Mouse (Mus musculus): ENCODE data around the gene Lipc. TPM values are rescaled to one million over a fixed set of nuclear protein-coding genes. Genes with fewer than 3 reads are reported as not detected.
"Not testable (repeated sequence)": the region's sequence is repeated elsewhere in the genome, so short reads cannot be mapped to it uniquely, and the experiment has no call there.

The Lipc gene
- polyA plus RNA-seq, 1 experiment from 2014 or later, result not detected

- 79% methylated on average over 8 of the region's 8 CpGs for WGBS
- Histone ChIP-seq H3K27ac (peak overlapping the region; percentile 71; the same call in 1 of the 2 replicates), H3K9me3 (no peaks in the 10 kb centered on the region), H3K4me1 (replicated peaks) (peaks cover 20% of the 10 kb centered on the region), H3K36me3 (no peaks in the 10 kb centered on the region), H3K27me3 (ENCODE audit: insufficient read depth, poor library complexity, severe bottlenecking) (no peaks in the 10 kb centered on the region), H3K4me3 (no peak overlapping the region)
- DNase-seq (ENCODE audit: low spot score), result no peak
These were observed 88.0 kb downstream of the Lipc start for GRCm38 (mm10) chr9:70864039-70864438.

GRCm38 (mm10) chr9:70863299-70863698, 88.7 kb downstream of the Lipc start:
- 23% methylated on average over 8 of the region's 8 CpGs for WGBS
- Histone ChIP-seq H3K36me3 (no peaks in the 10 kb centered on the region), H3K4me1 (replicated peaks) (peaks cover 20% of the 10 kb centered on the region), H3K27ac (peak overlapping the region; percentile 71), H3K4me3 (no peak overlapping the region), H3K27me3 (ENCODE audit: insufficient read depth, poor library complexity, severe bottlenecking) (no peaks in the 10 kb centered on the region), H3K9me3 (no peaks in the 10 kb centered on the region)
- DNase-seq (ENCODE audit: low spot score), result peak; percentile 37

GRCm38 (mm10) chr9:70859233-70859632, 92.8 kb downstream of the Lipc start:
- no peak for DNase-seq (ENCODE audit: low spot score)
- peaks cover 20% of the 10 kb centered on the region for H3K4me1 ChIP-seq (replicated peaks)
- H3K27me3 ChIP-seq (ENCODE audit: insufficient read depth, poor library complexity, severe bottlenecking), result no peaks in the 10 kb centered on the region
- 77% methylated on average over 5 of the region's 5 CpGs for WGBS
- H3K9me3 ChIP-seq, result no peaks in the 10 kb centered on the region
- no peak overlapping the region for H3K27ac ChIP-seq
- no peak overlapping the region for H3K4me3 ChIP-seq
- no peaks in the 10 kb centered on the region for H3K36me3 ChIP-seq

GRCm38 (mm10) chr9:70855868-70856267, 96.2 kb downstream of the Lipc start:
- H3K27ac ChIP-seq, result no peak overlapping the region
- DNase-seq (ENCODE audit: low spot score), result no peak

GRCm38 (mm10) chr9:70854950-70855349, 97.1 kb downstream of the Lipc start:
- no peak overlapping the region for H3K4me3 ChIP-seq
- H3K4me1 ChIP-seq (replicated peaks), result no peaks in the 10 kb centered on the region
- no peak for DNase-seq (ENCODE audit: low spot score)
- H3K27me3 ChIP-seq (ENCODE audit: insufficient read depth, poor library complexity, severe bottlenecking), result no peaks in the 10 kb centered on the region
- 77% methylated on average over 6 of the region's 6 CpGs for WGBS
- H3K27ac ChIP-seq, result no peak overlapping the region
- no peaks in the 10 kb centered on the region for H3K36me3 ChIP-seq
- no peaks in the 10 kb centered on the region for H3K9me3 ChIP-seq

More at GRCm38 (mm10) chr9:70855868-70856267, 96.2 kb downstream of the Lipc start:
- 89% methylated on average over 6 of the region's 6 CpGs for WGBS
- Histone ChIP-seq H3K4me1 (replicated peaks) (no peaks in the 10 kb centered on the region), H3K9me3 (no peaks in the 10 kb centered on the region), H3K36me3 (no peaks in the 10 kb centered on the region), H3K4me3 (no peak overlapping the region), H3K27me3 (ENCODE audit: insufficient read depth, poor library complexity, severe bottlenecking) (no peaks in the 10 kb centered on the region)

- not testable (repeated sequence) for H3K27ac ChIP-seq; H3K9me3 ChIP-seq; H3K36me3 ChIP-seq; H3K27me3 ChIP-seq (ENCODE audit: insufficient read depth, poor library complexity, severe bottlenecking); H3K4me3 ChIP-seq; DNase-seq (ENCODE audit: low spot score); H3K4me1 ChIP-seq (replicated peaks)
- WGBS, result 92% methylated on average over 15 of the region's 15 CpGs
These were observed 98.9 kb downstream of the Lipc start for GRCm38 (mm10) chr9:70853081-70853480.

- no peaks in the 10 kb centered on the region for H3K9me3 ChIP-seq
- H3K27me3 ChIP-seq (ENCODE audit: insufficient read depth, poor library complexity, severe bottlenecking), result no peaks in the 10 kb centered on the region
- no peak overlapping the region for H3K27ac ChIP-seq
- no peak overlapping the region for H3K4me3 ChIP-seq
- 83% methylated on average over 3 of the region's 3 CpGs for WGBS
- DNase-seq (ENCODE audit: low spot score), result no peak
- peaks cover 6% of the 10 kb centered on the region for H3K4me1 ChIP-seq (replicated peaks)
- no peaks in the 10 kb centered on the region for H3K36me3 ChIP-seq
These were observed 100.5 kb downstream of the Lipc start for GRCm38 (mm10) chr9:70851533-70851932.

- no peak overlapping the region for H3K4me3 ChIP-seq
- H3K36me3 ChIP-seq, result no peaks in the 10 kb centered on the region
- peaks cover 6% of the 10 kb centered on the region for H3K4me1 ChIP-seq (replicated peaks)
- H3K27ac ChIP-seq, result no peak overlapping the region
- WGBS, result 61% methylated on average over 10 of the region's 10 CpGs
- no peaks in the 10 kb centered on the region for H3K27me3 ChIP-seq (ENCODE audit: insufficient read depth, poor library complexity, severe bottlenecking)
- no peaks in the 10 kb centered on the region for H3K9me3 ChIP-seq
- no peak for DNase-seq (ENCODE audit: low spot score)
These were observed 103.8 kb downstream of the Lipc start for GRCm38 (mm10) chr9:70848135-70848770.

- H3K4me1 ChIP-seq (replicated peaks), result peaks cover 6% of the 10 kb centered on the region
- peak overlapping the region; percentile 64; the same call in 1 of the 2 replicates for H3K27ac ChIP-seq
- 47% methylated on average over 8 of the region's 8 CpGs for WGBS
- H3K9me3 ChIP-seq, result no peaks in the 10 kb centered on the region
- no peak for DNase-seq (ENCODE audit: low spot score)
- H3K36me3 ChIP-seq, result no peaks in the 10 kb centered on the region
- no peak overlapping the region for H3K4me3 ChIP-seq
- no peaks in the 10 kb centered on the region for H3K27me3 ChIP-seq (ENCODE audit: insufficient read depth, poor library complexity, severe bottlenecking)
These were observed 104.4 kb downstream of the Lipc start for GRCm38 (mm10) chr9:70847627-70848051.

- Histone ChIP-seq H3K27ac (no peak overlapping the region), H3K27me3 (ENCODE audit: insufficient read depth, poor library complexity, severe bottlenecking) (no peaks in the 10 kb centered on the region), H3K9me3 (no peaks in the 10 kb centered on the region), H3K4me3 (no peak overlapping the region), H3K4me1 (replicated peaks) (peaks cover 6% of the 10 kb centered on the region), H3K36me3 (no peaks in the 10 kb centered on the region)
- WGBS, result 86% methylated on average over 4 of the region's 4 CpGs
- no peak for DNase-seq (ENCODE audit: low spot score)
These were observed 108.8 kb downstream of the Lipc start for GRCm38 (mm10) chr9:70843270-70843669.

- no peak overlapping the region for H3K27ac ChIP-seq
- H3K9me3 ChIP-seq, result no peaks in the 10 kb centered on the region
- no peak for DNase-seq (ENCODE audit: low spot score)
- no peak overlapping the region for H3K4me3 ChIP-seq
- H3K36me3 ChIP-seq, result no peaks in the 10 kb centered on the region
- H3K4me1 ChIP-seq (replicated peaks), result peaks cover under 1% of the 10 kb centered on the region; the same call in 1 of the 2 replicates
- 87% methylated on average over 5 of the region's 6 CpGs for WGBS
- H3K27me3 ChIP-seq (ENCODE audit: insufficient read depth, poor library complexity, severe bottlenecking), result no peaks in the 10 kb centered on the region
These were observed 109.6 kb downstream of the Lipc start for GRCm38 (mm10) chr9:70842300-70842941.

GRCm38 (mm10) chr9:70841426-70842215, 110.4 kb downstream of the Lipc start:
- DNase-seq (ENCODE audit: low spot score), result no peak
- Histone ChIP-seq H3K4me1 (replicated peaks) (no peaks in the 10 kb centered on the region; the same call in 1 of the 2 replicates), H3K9me3 (no peaks in the 10 kb centered on the region), H3K36me3 (no peaks in the 10 kb centered on the region), H3K27ac (no peak overlapping the region), H3K27me3 (ENCODE audit: insufficient read depth, poor library complexity, severe bottlenecking) (no peaks in the 10 kb centered on the region), H3K4me3 (no peak overlapping the region)
- 91% methylated on average over 8 of the region's 8 CpGs for WGBS

GRCm38 (mm10) chr9:70840861-70841341, 111.1 kb downstream of the Lipc start:
- Histone ChIP-seq H3K27me3 (ENCODE audit: insufficient read depth, poor library complexity, severe bottlenecking) (no peaks in the 10 kb centered on the region), H3K4me3 (no peak overlapping the region), H3K36me3 (no peaks in the 10 kb centered on the region), H3K9me3 (no peaks in the 10 kb centered on the region), H3K4me1 (replicated peaks) (no peaks in the 10 kb centered on the region; the same call in 1 of the 2 replicates), H3K27ac (peak overlapping the region; percentile 24; the same call in 1 of the 2 replicates)
- DNase-seq (ENCODE audit: low spot score), result no peak
- WGBS, result 74% methylated on average over 6 of the region's 6 CpGs

All from hindbrain, embryonic 10.5 days (tissue).